Mouse (Mus musculus) left cerebral cortex, adult 9 months (tissue): ENCODE data around the gene Rc3h2.

Source experiments
- DNase-seq, 2 experiments: peaks; one replicate each; pipeline ENCODE4 v3.0.0; 2022; ENCODE audit warnings: low spot score in 2 of 2

The Rc3h2 gene

GRCm38 (mm10) chr2:37338497-37339187 lies 84.1 kb downstream of the Rc3h2 start:
- DNase-seq: peak in 1 of 2 experiments; percentile 59

GRCm38 (mm10) chr2:37333321-37333720 lies 89.4 kb downstream of the Rc3h2 start:
- DNase-seq: no peak

GRCm38 (mm10) chr2:37326215-37326614 lies 96.5 kb downstream of the Rc3h2 start, which contains the start of gene Olfr368:
Gene Olfr368 (plus strand): TSS chr2:37326515.
- DNase-seq: no peak
